In genomic region chr15:76994413-76994812, GRCm38 (mm10) we compare ENCODE assay signal across 28 mouse cellular contexts. TPM values are rescaled to one million over a fixed set of nuclear protein-coding genes. Genes with fewer than 3 reads are reported as not detected.
DNase-seq lines count a peak whose midpoint lies in the region; ATAC-seq and TF ChIP-seq lines count a peak whose summit lies in the region.
"Had no signal": no experiment of that assay in that cellular context is flagged by ENCODE, and none has a peak within 500 bp of the region (broad histone marks: within the 10 kb centered on the region; RNA-seq: fewer than 3 reads in every experiment).

No protein-coding gene starts in this region.

- no peak overlapping the region for H3K4me3 ChIP-seq in forebrain, postnatal 0 days (ENCODE audit: low read depth, low read length)
- H3K4me3 ChIP-seq in forebrain, embryonic 10.5 days: no peak overlapping the region
- no peak overlapping the region for H3K4me3 ChIP-seq in midbrain, embryonic 15.5 days
- H3K4me3 ChIP-seq: forebrain, embryonic 12.5 days; heart, embryonic 15.5 days; limb, embryonic 13.5 days; liver, embryonic 12.5 days; midbrain, embryonic 12.5 days; neural tube, embryonic 12.5 days had no signal

- no peaks in the 10 kb centered on the region for H3K27me3 ChIP-seq in forebrain, postnatal 0 days (ENCODE audit: insufficient read depth, low read length)
- H3K27me3 ChIP-seq in forebrain, embryonic 10.5 days (ENCODE audit: poor library complexity, severe bottlenecking): peaks cover 13% of the 10 kb centered on the region
- no peaks in the 10 kb centered on the region for H3K27me3 ChIP-seq in midbrain, embryonic 15.5 days (replicated peaks)
- H3K27me3 ChIP-seq: heart, embryonic 15.5 days; neural tube, embryonic 12.5 days had no signal

- no peak overlapping the region for H3K9ac ChIP-seq in forebrain, postnatal 0 days
- no peak overlapping the region for H3K9ac ChIP-seq in midbrain, embryonic 15.5 days
- H3K9ac ChIP-seq: forebrain, embryonic 12.5 days; heart, embryonic 15.5 days; hindbrain, embryonic 14.5 days; limb, embryonic 13.5 days; liver, embryonic 12.5 days; midbrain, embryonic 12.5 days; neural tube, embryonic 12.5 days had no signal

- H3K9me3 ChIP-seq in forebrain, postnatal 0 days (ENCODE audit: low read length): no peaks in the 10 kb centered on the region
- no peaks in the 10 kb centered on the region for H3K9me3 ChIP-seq in forebrain, embryonic 10.5 days
- H3K9me3 ChIP-seq in midbrain, embryonic 15.5 days: no peaks in the 10 kb centered on the region
- H3K9me3 ChIP-seq: forebrain, embryonic 12.5 days; heart, embryonic 15.5 days; limb, embryonic 13.5 days; liver, embryonic 12.5 days; midbrain, embryonic 12.5 days; neural tube, embryonic 12.5 days had no signal

- no peaks in the 10 kb centered on the region for H3K4me1 ChIP-seq in forebrain, postnatal 0 days (ENCODE audit: insufficient read depth)
- 0 out of 2 replicates have a peak, but pooled peaks cover 6% of the 10 kb centered on the region for H3K4me1 ChIP-seq in forebrain, embryonic 10.5 days
- peaks cover 2% of the 10 kb centered on the region; the same call in 1 of the 2 replicates for H3K4me1 ChIP-seq in midbrain, embryonic 15.5 days
- H3K4me1 ChIP-seq: forebrain, embryonic 12.5 days; liver, embryonic 12.5 days; midbrain, embryonic 12.5 days; neural tube, embryonic 12.5 days had no signal

- peak; percentile 57 for DNase-seq in forebrain, postnatal 0 days
- DNase-seq in forebrain, embryonic 10.5 days (ENCODE audit: extremely low spot score, low spot score): no peak
- DNase-seq in layer of hippocampus, adult 9-11 months: peak; percentile 51
- no peak for DNase-seq in layer of hippocampus, postnatal 25 days (ENCODE audit: extremely low spot score in 1 of 2, low spot score in 1 of 2)
- peak; percentile 29 for DNase-seq in right cerebral cortex, postnatal 25 days
- DNase-seq in right cerebral cortex, postnatal 14 days: no peak
- DNase-seq: adrenal gland, postnatal 10 days; cerebellum, adult 2 months; cerebellum, postnatal 36 days; heart, postnatal 36 days; kidney, adult 9 months; kidney, postnatal 14 days; lung, adult 18-20 months; lung, postnatal 14 days; thymus, adult 18-20 months; thymus, postnatal 4 days had no signal

- 52% methylated on average over 3 of the region's 3 CpGs for WGBS in forebrain, postnatal 0 days
- 85% methylated on average over 3 of the region's 3 CpGs for WGBS in forebrain, embryonic 10.5 days
- WGBS in midbrain, embryonic 15.5 days: 74% methylated on average over 3 of the region's 3 CpGs

- peak; percentile 76 for ATAC-seq in forebrain, postnatal 0 days
- ATAC-seq in midbrain, embryonic 15.5 days (replicated peaks): no peak
- ATAC-seq: intestine, embryonic 16.5 days; liver, embryonic 12.5 days had no signal

- H3K27ac ChIP-seq in forebrain, postnatal 0 days (ENCODE audit: low read depth, low read length): peak overlapping the region; percentile 64
- no peak overlapping the region for H3K27ac ChIP-seq in forebrain, embryonic 10.5 days
- H3K27ac ChIP-seq in midbrain, embryonic 15.5 days: no peak overlapping the region
- H3K27ac ChIP-seq: forebrain, embryonic 12.5 days; heart, embryonic 15.5 days; hindbrain, embryonic 14.5 days; limb, embryonic 13.5 days; liver, embryonic 12.5 days; midbrain, embryonic 12.5 days; neural tube, embryonic 12.5 days had no signal

- TF ChIP-seq CTCF in forebrain, postnatal 0 days (IDR thresholded peaks at IDR 0.05; ENCODE audit: low read depth): no peak

- H3K4me2 ChIP-seq in forebrain, postnatal 0 days (ENCODE audit: low read depth): no peak overlapping the region
- H3K4me2 ChIP-seq in midbrain, embryonic 15.5 days: no peak overlapping the region
- H3K4me2 ChIP-seq: forebrain, embryonic 12.5 days; heart, embryonic 15.5 days; hindbrain, embryonic 14.5 days; limb, embryonic 13.5 days; liver, embryonic 12.5 days; midbrain, embryonic 12.5 days; neural tube, embryonic 12.5 days had no signal

- H3K36me3 ChIP-seq in forebrain, postnatal 0 days (ENCODE audit: insufficient read depth): no peaks in the 10 kb centered on the region
- no peaks in the 10 kb centered on the region for H3K36me3 ChIP-seq in forebrain, embryonic 10.5 days (replicated peaks)
- no peaks in the 10 kb centered on the region for H3K36me3 ChIP-seq in midbrain, embryonic 15.5 days (replicated peaks)
- H3K36me3 ChIP-seq: forebrain, embryonic 12.5 days; heart, embryonic 15.5 days; limb, embryonic 13.5 days; liver, embryonic 12.5 days; midbrain, embryonic 12.5 days; neural tube, embryonic 12.5 days had no signal

RNA-seq across cellular contexts. Expression of gene 1110038F14Rik, which starts 46.1 kb away (rescaled TPM):
- 21.2 and 23.9 TPM in 2 replicates for total RNA-seq in forebrain, postnatal 0 days (2014; rRNA removed)
- 48.0 and 51.1 TPM in 2 replicates for polyA plus RNA-seq in forebrain, postnatal 0 days (2015; fragmentation: Nextera tagmentation; extraction: Ambion mirVana)
- 78.7 and 79.3 TPM in 2 replicates for polyA plus RNA-seq in forebrain, embryonic 10.5 days (2016; fragmentation: Nextera tagmentation; extraction: Ambion mirVana)
- 10 to 100 TPM; 26.9 to 27.8 TPM for total RNA-seq in layer of hippocampus, postnatal 25 days (2021)
- polyA plus RNA-seq in midbrain, embryonic 15.5 days (2015; fragmentation: Nextera tagmentation; extraction: Ambion mirVana): 43.7 and 48.7 TPM in 2 replicates

RNA-seq across cellular contexts. Expression of gene Apol6, which starts 50.1 kb away (rescaled TPM):
- 0.19 TPM in 1 of 2 replicates, not detected in the other for total RNA-seq in forebrain, postnatal 0 days (2014; rRNA removed)
- polyA plus RNA-seq in forebrain, postnatal 0 days (2015; fragmentation: Nextera tagmentation; extraction: Ambion mirVana): not detected in 2 replicates
- 0.10 TPM in 1 of 2 replicates, not detected in the other for polyA plus RNA-seq in forebrain, embryonic 10.5 days (2016; fragmentation: Nextera tagmentation; extraction: Ambion mirVana)
- total RNA-seq in layer of hippocampus, postnatal 25 days (2021): not detected
- 0.06 and 0.22 TPM in 2 replicates for polyA plus RNA-seq in midbrain, embryonic 15.5 days (2015; fragmentation: Nextera tagmentation; extraction: Ambion mirVana)
- total RNA-seq: megakaryocyte progenitor cell, adult 5-6 weeks; monocyte, adult 5-6 weeks had no signal
- polyA plus RNA-seq: forebrain, embryonic 12.5 days; hindbrain, embryonic 14.5 days; limb, embryonic 13.5 days; midbrain, embryonic 12.5 days; neural tube, embryonic 12.5 days had no signal

RNA-seq across cellular contexts. Expression of gene Mb, which starts 56.1 kb away (rescaled TPM):
- 0.62 and 3.6 TPM in 2 replicates for total RNA-seq in forebrain, postnatal 0 days (2014; rRNA removed)
- polyA plus RNA-seq in forebrain, postnatal 0 days (2015; fragmentation: Nextera tagmentation; extraction: Ambion mirVana): 0.21 and 0.33 TPM in 2 replicates
- polyA plus RNA-seq in forebrain, embryonic 10.5 days (2016; fragmentation: Nextera tagmentation; extraction: Ambion mirVana): 0.20 and 0.27 TPM in 2 replicates
- under 1 TPM in 1 of 2 experiments, not detected in 1; 0.52 TPM for total RNA-seq in layer of hippocampus, postnatal 25 days (2021)
- 0.66 TPM in 2 replicates for polyA plus RNA-seq in midbrain, embryonic 15.5 days (2015; fragmentation: Nextera tagmentation; extraction: Ambion mirVana)
- total RNA-seq: left cerebral cortex, postnatal 10 days; megakaryocyte progenitor cell, adult 5-6 weeks; monocyte, adult 5-6 weeks had no signal
- polyA plus RNA-seq: forebrain, embryonic 12.5 days; midbrain, embryonic 12.5 days had no signal

Comparison
In these comparisons a context has a peak if more than half of its experiments do, and no peak if none do; other contexts are left out.
1. DNase-seq: peak in forebrain, postnatal 0 days (single experiment), layer of hippocampus, adult 9-11 months (single experiment) and right cerebral cortex, postnatal 25 days (single experiment); none in forebrain, embryonic 10.5 days (single experiment), layer of hippocampus, postnatal 25 days (0 of 2) and right cerebral cortex, postnatal 14 days (single experiment).